Mouse (Mus musculus) gastrocnemius, postnatal 36 days (tissue): Measurements from ENCODE around the gene Fam53b. TPM values are rescaled to one million over a fixed set of nuclear protein-coding genes. Genes with fewer than 3 reads are reported as not detected.

Experiments used
- DNase-seq, 2 experiments: peaks; one replicate each; pipeline ENCODE4 v3.0.0; 2022
- intact Hi-C: fragments of 180-260 bp; cut with DNase I; formaldehyde crosslinking; loops from one replicate; pipeline ENCODE4 v1.15.1; 2025
- total RNA-seq, 2 experiments: library from RNA; stranded (reverse); gene quantifications; 2 replicates each; pipeline ENCODE4 v1.2.3; 2021

Gene Fam53b
- total RNA-seq, 2 experiments from 2014 or later = 15.0 to 16.1 TPM

DNA sequence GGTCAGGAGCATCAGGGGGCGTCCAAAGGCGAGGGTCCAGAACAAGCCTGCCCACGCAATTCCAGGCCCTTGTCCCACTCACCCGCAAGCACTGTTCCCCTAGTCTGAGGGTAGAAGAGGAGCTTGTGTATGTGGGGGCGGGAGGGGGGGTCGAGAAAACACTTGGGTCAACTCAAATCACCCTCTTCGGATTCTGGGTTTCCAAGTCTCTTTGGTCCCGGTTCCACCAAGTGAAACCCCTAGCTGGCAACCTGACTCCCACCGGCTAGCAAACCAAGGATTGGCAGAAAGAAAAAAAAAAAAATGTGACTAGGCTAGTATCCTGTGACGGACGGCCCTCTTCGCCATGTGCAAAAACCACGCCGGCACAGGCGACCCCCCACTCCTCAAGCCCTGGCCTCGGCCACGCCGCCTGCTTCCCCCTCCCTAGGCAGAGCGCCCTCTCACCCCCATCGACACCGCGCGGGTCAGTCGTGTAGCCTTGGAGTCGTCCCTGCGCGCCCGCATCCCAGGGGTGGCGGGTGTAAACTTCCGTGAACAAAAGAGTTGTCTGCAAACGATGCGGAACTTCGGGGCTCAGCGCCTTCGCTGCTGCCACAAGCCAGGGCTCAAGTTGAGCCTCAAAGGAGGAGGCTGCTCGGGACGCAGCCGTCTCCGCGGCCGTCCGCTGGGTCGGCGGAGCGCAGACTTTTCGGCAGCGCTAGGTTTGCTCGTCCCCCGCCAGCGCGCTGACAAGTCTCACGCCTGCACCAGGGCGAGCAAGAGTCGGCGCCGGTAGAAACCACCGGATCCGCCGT, 869 bp downstream of the Fam53b start:
- intact Hi-C loops = loop anchor here (5.0 to 10.0 kb wide), 5 partner anchors 76 to 238 kb away; partner anchors contain the start of gene Oat

DNA sequence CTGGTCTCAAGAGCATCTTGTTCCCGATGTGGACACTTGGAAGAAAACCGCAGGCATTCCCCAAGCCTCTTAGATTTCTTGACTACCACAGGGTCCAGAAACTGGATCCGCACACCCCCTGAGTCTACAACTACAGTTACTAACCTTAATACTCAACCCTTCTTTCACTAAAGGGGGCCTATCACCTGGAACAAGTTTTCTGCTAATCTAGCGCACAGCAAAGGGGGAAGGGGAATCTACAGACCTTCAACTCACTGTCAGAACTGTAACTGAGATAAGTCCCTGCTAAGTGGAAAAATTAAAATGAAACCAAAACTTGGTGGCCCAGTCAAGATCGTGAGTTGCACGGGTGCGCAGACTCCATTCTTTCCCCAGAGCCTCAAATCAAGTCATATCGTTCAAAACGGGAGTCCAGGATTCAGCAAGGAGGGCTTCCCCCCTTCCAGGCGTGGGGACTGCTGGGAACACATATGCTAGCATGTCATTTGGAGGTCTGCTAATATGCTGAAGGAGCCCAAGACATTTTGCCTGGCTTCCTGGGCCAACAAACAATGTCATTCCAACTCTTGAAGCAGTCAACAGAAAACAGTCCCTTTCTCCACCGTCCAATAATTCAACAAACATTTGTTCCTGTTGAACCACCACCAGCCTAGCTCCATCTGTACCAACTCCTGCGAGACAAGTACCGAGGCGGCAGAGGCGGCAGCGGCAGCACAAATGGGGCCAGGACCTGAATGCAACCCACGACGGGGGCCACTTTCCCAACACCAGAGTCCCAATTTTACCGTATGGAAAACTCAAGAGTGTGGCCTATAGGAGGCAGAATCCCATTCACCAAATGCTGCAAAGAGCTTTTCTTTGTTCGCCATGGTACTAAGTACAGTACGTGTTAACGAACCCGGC, 1.7 kb downstream of the Fam53b start:
- intact Hi-C loops = loop anchor here (1.0 to 10.0 kb wide), 6 partner anchors 75 to 237 kb away; partner anchors contain the start of gene Oat
- DNase-seq = no peak

More for the DNA sequence above, 869 bp downstream of the Fam53b start:
- peak; percentile 33 to 60 for DNase-seq

- peak; percentile 89 to 92 for DNase-seq
- intact Hi-C loops = loop anchor here (1.0 to 10.0 kb wide), 6 partner anchors 74 to 236 kb away; partner anchors contain the start of gene Oat
Measured at GRCm38 (mm10) chr7:132810879-132811278, 2.8 kb downstream of the Fam53b start.

GRCm38 (mm10) chr7:132810368-132810767, 3.3 kb downstream of the Fam53b start:
- intact Hi-C loops = loop anchor here (5.0 to 10.0 kb wide), 5 partner anchors 73 to 236 kb away; partner anchors contain the start of gene Oat
- DNase-seq = peak; percentile 52 to 68

DNA sequence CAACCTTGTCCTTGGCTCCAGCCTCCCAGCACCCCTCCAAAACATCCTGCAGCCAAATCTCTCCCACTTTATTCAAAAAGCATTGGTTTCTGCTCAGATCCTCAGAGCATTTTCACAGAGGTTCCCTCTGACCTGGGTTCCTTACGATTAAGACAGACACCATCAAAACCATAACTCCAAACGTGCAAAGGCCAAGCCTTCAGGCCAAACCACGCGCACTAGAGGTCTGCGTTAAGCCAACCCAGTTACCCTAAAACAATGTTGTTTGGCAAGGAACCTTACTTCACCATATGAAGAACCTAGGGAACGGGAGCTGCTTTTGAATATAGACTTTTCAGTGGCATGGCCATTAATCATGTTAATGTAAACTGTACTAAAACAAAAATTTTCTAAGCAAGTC, 4.0 kb downstream of the Fam53b start:
- intact Hi-C loops = loop anchor here (5.0 to 10.0 kb wide), 6 partner anchors 37 to 235 kb away; partner anchors contain the start of gene Oat

DNA sequence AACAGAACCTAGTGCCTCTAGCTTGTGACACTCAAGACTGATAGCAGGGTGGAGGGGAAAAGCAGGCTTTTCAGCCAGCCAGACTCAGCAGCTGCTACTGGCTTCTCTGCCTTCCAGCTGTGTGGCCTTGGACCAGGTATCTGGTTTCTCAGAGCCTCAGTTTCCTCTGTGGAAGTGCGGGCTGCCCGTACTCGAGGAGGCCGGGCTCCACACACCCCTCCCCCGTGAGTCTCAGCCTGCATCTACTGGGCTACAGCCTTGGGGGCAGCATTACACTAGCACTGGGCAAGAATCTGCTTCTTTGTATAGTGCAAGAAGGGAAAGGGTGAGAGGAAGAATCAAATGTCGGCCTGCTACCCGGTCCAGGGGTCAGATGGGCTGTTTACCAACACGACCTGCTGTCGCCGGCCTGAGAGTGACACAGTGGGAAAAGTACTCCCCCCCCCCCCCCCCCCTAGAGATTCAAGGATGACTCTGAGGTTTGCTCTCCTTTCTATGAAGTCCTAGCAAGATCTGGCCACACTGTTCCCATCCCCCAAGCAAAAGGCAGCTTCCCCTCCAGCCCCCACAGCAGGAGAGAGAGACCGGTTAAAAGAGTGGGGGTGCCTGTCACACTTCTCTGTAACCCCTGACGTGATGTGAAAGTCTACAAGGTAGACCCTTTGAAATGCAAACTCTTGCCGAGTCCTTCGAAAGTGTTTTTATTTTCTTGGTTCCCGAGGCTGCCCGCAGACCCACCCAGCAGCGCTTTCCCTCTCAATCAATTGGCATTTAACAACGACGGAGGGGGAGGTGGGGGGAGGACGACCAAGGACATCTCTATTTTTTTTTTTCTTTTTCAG, 4.6 kb downstream of the Fam53b start:
- DNase-seq = peak; percentile 20 to 49
- intact Hi-C loops = loop anchor here (5.0 kb wide), 1 partner anchor 37 kb away; no protein-coding TSS in a partner anchor

More for the DNA sequence above, 4.0 kb downstream of the Fam53b start:
- no peak for DNase-seq

GRCm38 (mm10) chr7:132808051-132808796, 5.5 kb downstream of the Fam53b start:
- DNase-seq = peak in 1 of 2 experiments; percentile 42
- intact Hi-C loops = loop anchor here (5.0 kb wide), 1 partner anchor 36 kb away; no protein-coding TSS in a partner anchor

GRCm38 (mm10) chr7:132806926-132807857, 6.5 kb downstream of the Fam53b start:
- intact Hi-C loops = loop anchor here (5.0 kb wide), 1 partner anchor 35 kb away; no protein-coding TSS in a partner anchor
- peak; percentile 58 for DNase-seq

GRCm38 (mm10) chr7:132806286-132806685, 7.4 kb downstream of the Fam53b start:
- DNase-seq = peak; percentile 61 to 71

GRCm38 (mm10) chr7:132804951-132805350, 8.7 kb downstream of the Fam53b start:
- DNase-seq = no peak
- intact Hi-C loops = loop anchor here (5.0 kb wide), 1 partner anchor 33 kb away; no protein-coding TSS in a partner anchor

More at GRCm38 (mm10) chr7:132806286-132806685, 7.4 kb downstream of the Fam53b start:
- intact Hi-C loops = loop anchor here (5.0 kb wide), 1 partner anchor 34 kb away; no protein-coding TSS in a partner anchor

DNA sequence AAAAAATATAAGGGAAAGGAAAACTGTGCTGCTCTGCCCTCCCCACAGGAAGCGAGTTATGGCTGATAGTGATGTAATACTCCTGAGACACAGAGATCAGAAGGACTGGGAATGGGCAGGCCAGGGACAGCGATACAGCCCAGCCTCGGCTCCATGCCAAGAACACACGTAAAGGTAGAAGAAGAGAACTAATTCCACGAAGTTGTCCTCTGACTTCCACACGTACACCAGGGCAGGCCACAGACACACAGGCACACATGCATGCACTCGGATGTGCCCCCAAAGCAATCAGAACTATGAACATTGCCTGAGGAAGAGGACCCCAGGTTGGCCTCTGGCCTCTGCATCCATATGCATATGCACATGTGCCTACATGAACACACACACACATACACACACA, 9.2 kb downstream of the Fam53b start:
- intact Hi-C loops = no loop called here
- DNase-seq = no peak

GRCm38 (mm10) chr7:132803962-132804361, 9.7 kb downstream of the Fam53b start:
- DNase-seq = no peak

DNA sequence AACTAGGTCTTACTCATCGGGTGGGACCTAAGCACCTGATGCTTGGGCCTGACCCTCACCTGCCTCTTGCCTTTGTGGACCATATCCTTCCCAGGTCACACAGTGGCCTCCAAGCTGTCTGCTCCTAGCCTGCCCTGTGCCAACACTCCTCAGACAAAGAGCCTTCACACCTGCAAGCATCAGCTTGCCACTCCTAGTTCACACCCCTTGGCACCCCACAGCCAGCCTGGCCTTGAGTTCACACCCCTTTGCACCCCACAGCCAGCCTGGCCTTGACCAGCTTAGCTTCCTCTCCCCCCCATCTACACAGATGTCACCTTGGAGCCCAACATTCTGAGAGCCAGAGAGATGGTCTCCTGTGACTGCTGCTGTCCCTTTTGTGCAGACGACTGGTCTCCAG, 10.3 kb downstream of the Fam53b start:
- intact Hi-C loops = no loop called here
- DNase-seq = no peak

More at GRCm38 (mm10) chr7:132803962-132804361, 9.7 kb downstream of the Fam53b start:
- intact Hi-C loops = no loop called here

- intact Hi-C loops = no loop called here
- DNase-seq = no peak
Measured at GRCm38 (mm10) chr7:132802691-132803090, 11.0 kb downstream of the Fam53b start.

DNA sequence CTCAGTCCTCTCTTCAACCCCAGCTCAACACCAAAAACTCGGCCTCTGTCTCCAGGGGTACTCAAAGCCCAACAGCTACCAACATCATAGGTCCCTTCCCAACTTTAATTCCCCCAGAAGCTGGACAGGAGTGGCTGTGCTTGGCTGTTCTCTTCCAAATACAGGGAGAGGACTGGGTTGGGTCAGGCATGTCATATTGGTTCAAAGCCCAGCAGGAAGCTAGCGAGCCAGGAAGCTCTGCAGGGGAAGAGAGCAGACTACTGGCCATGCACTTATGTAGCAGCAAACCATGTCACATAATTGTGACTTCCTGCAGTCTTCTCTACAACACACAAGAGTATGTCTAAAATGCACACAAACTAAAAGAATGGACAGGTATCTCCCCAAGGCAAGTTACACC, 11.6 kb downstream of the Fam53b start:
- intact Hi-C loops = no loop called here
- peak in 1 of 2 experiments; percentile 50 for DNase-seq

- intact Hi-C loops = no loop called here
- DNase-seq = no peak
Measured at GRCm38 (mm10) chr7:132801509-132801908, 12.2 kb downstream of the Fam53b start.

GRCm38 (mm10) chr7:132800868-132801267, 12.8 kb downstream of the Fam53b start:
- intact Hi-C loops = no loop called here
- DNase-seq = no peak
